Mouse (Mus musculus) forebrain, embryonic 12.5 days (tissue): Measurements from ENCODE around the gene Idh2. TPM values are rescaled to one million over a fixed set of nuclear protein-coding genes. Genes with fewer than 3 reads are reported as not detected.
"Not testable (repeated sequence)": the region's sequence is repeated elsewhere in the genome, so short reads cannot be mapped to it uniquely, and the experiment has no call there.

ENCODE experiments used
- ATAC-seq: fragments of 200-750 bp; cut with Nextera tagmentation; 2 replicates; pipeline ENCODE4 v1.8.0; 2017; ENCODE audit warnings: moderate TSS enrichment; ENCODE audit not compliant: low FRiP score
- H3K27ac ChIP-seq: fragments of 300-500 bp; sonication (generic); 2 replicates; pipeline ENCODE4 v1.5.1; 2016; ENCODE audit warnings: mild to moderate bottlenecking
- H3K27me3 ChIP-seq: fragments of 300-500 bp; sonication (generic); 2 replicates; pipeline ENCODE4 v1.6.1; 2016; ENCODE audit warnings: mild to moderate bottlenecking
- H3K36me3 ChIP-seq: fragments of 300-500 bp; sonication (generic); replicated peaks from 2 replicates; pipeline ENCODE4 v1.6.1; 2016; ENCODE audit warnings: mild to moderate bottlenecking
- H3K4me1 ChIP-seq: fragments of 300-500 bp; sonication (generic); 2 replicates; pipeline ENCODE4 v1.6.1; 2016
- H3K4me2 ChIP-seq: fragments of 300-500 bp; sonication (generic); 2 replicates; pipeline ENCODE4 v1.6.1; 2016; ENCODE audit warnings: mild to moderate bottlenecking, moderate library complexity
- H3K4me3 ChIP-seq: fragments of 300-500 bp; sonication (generic); replicated peaks from 2 replicates; pipeline ENCODE4 v1.5.1; 2016; ENCODE audit warnings: mild to moderate bottlenecking
- H3K9ac ChIP-seq: fragments of 300-500 bp; sonication (generic); 2 replicates; pipeline ENCODE4 v1.6.1; 2016; ENCODE audit warnings: mild to moderate bottlenecking
- H3K9me3 ChIP-seq: fragments of 300-500 bp; sonication (generic); 2 replicates; pipeline ENCODE4 v1.6.1; 2016
- WGBS: fragments of 180-500 bp; shearing (Covaris S2); methylation state at CpG from one replicate; pipeline ENCODE4 v1.1.7; 2016; 5-methylcytosine and 5-hydroxymethylcytosine counted together
- polyA plus RNA-seq: library from polyadenylated mRNA; unstranded; fragments of >200 nt; fragmentation: Nextera tagmentation; extraction: Ambion mirVana; gene quantifications from 2 replicates; pipeline ENCODE4 v1.2.1, GENCODE M21; 2016

The Idh2 gene
- polyA plus RNA-seq, 1 experiment from 2014 or later: 369 TPM

- not testable (repeated sequence) for H3K27ac ChIP-seq, ATAC-seq, H3K9me3 ChIP-seq, H3K9ac ChIP-seq, H3K4me2 ChIP-seq, H3K4me3 ChIP-seq, H3K36me3 ChIP-seq, H3K27me3 ChIP-seq
- peaks cover 39% of the 10 kb centered on the region for H3K4me1 ChIP-seq
- WGBS: 95% methylated on average over 1 of the region's 1 CpGs
Observed at GRCm38 (mm10) chr7:80050382-80050781, 64.8 kb downstream of the Idh2 start.

GRCm38 (mm10) chr7:80049746-80050145, 65.4 kb downstream of the Idh2 start:
- Histone ChIP-seq H3K9me3 (no peaks in the 10 kb centered on the region), H3K9ac (no peak overlapping the region), H3K4me3 (no peak overlapping the region), H3K4me1 (peaks cover 45% of the 10 kb centered on the region), H3K36me3 (peaks cover 8% of the 10 kb centered on the region; the same call in 1 of the 2 replicates), H3K27ac (no peak overlapping the region), H3K27me3 (no peaks in the 10 kb centered on the region), H3K4me2 (no peak overlapping the region)
- ATAC-seq: no peak
- 70% methylated on average over 2 of the region's 2 CpGs for WGBS

- Histone ChIP-seq H3K4me1 (peaks cover 47% of the 10 kb centered on the region), H3K4me2 (no peak overlapping the region), H3K9ac (no peak overlapping the region), H3K4me3 (no peak overlapping the region), H3K27me3 (no peaks in the 10 kb centered on the region), H3K9me3 (no peaks in the 10 kb centered on the region), H3K27ac (no peak overlapping the region), H3K36me3 (0 out of 2 replicates have a peak, but pooled peaks cover 5% of the 10 kb centered on the region)
- WGBS: 93% methylated on average over 4 of the region's 4 CpGs
- ATAC-seq: no peak
Observed at GRCm38 (mm10) chr7:80047041-80047440, 68.2 kb downstream of the Idh2 start.

Other genes starting within 250 kb of the Idh2 start
- 48.2 and 58.7 TPM in 2 replicates for gene Ap3s2, start 194.7 kb downstream of the Idh2 start, polyA plus RNA-seq
- gene Arpin, start 180.0 kb downstream of the Idh2 start, polyA plus RNA-seq: 18.5 and 19.9 TPM in 2 replicates
- 30.5 and 33.9 TPM in 2 replicates for gene Zfp710, start 90.6 kb downstream of the Idh2 start, polyA plus RNA-seq
- gene Sema4b, start 71.4 kb upstream of the Idh2 start, polyA plus RNA-seq: 16.7 and 19.4 TPM in 2 replicates
- 34.7 and 41.6 TPM in 2 replicates for gene Cib1, start 117.4 kb upstream of the Idh2 start, polyA plus RNA-seq
- 4.2 and 4.8 TPM in 2 replicates for gene Gdpgp1, start 117.5 kb upstream of the Idh2 start, polyA plus RNA-seq
- gene Ttll13, start 131.0 kb upstream of the Idh2 start, polyA plus RNA-seq: 1.1 and 1.3 TPM in 2 replicates
- gene Ngrn, start 145.8 kb upstream of the Idh2 start, polyA plus RNA-seq: 56.8 TPM in 2 replicates
- 17.4 and 19.1 TPM in 2 replicates for gene Vps33b, start 154.3 kb upstream of the Idh2 start, polyA plus RNA-seq
- 222 and 240 TPM in 2 replicates for gene Prc1, start 179.1 kb upstream of the Idh2 start, polyA plus RNA-seq
- 14.1 and 19.1 TPM in 2 replicates for gene Rccd1, start 209.1 kb upstream of the Idh2 start, polyA plus RNA-seq
- gene Unc45a, start 225.6 kb upstream of the Idh2 start, polyA plus RNA-seq: 43.5 and 45.5 TPM in 2 replicates
- gene Hddc3, start 227.7 kb upstream of the Idh2 start, polyA plus RNA-seq: 24.4 and 28.3 TPM in 2 replicates